Mouse (Mus musculus): ENCODE measurements around the gene Cyp4f39. TPM values are rescaled to one million over a fixed set of nuclear protein-coding genes. Genes with fewer than 3 reads are reported as not detected.
A peak's percentile ranks its signal among the peaks of the same experiment; 100 is the strongest.
"Not testable (repeated sequence)": the region's sequence is repeated elsewhere in the genome, so short reads cannot be mapped to it uniquely, and the experiment has no call there.

Gene Cyp4f39
- total RNA-seq, 2 experiments from 2014 or later = not detected

- DNase-seq (ENCODE audit: low spot score in 2 of 2) = no peak
- intact Hi-C loops (cut with DNase I) = no loop called here
Measured at GRCm38 (mm10) chr17:32468494-32468893, 16.0 kb downstream of the Cyp4f39 start.

- DNase-seq (ENCODE audit: low spot score in 2 of 2) = no peak
- intact Hi-C loops (cut with DNase I) = no loop called here
Measured at GRCm38 (mm10) chr17:32470795-32471194, 18.3 kb downstream of the Cyp4f39 start.

GRCm38 (mm10) chr17:32472176-32472575 lies 19.7 kb downstream of the Cyp4f39 start:
- DNase-seq (ENCODE audit: low spot score in 2 of 2) = no peak
- intact Hi-C loops (cut with DNase I) = no loop called here

- intact Hi-C loops (cut with DNase I) = no loop called here
- no peak for DNase-seq (ENCODE audit: low spot score in 2 of 2)
Measured at GRCm38 (mm10) chr17:32474954-32475560, 22.5 kb downstream of the Cyp4f39 start.

GRCm38 (mm10) chr17:32477204-32477603 lies 24.7 kb downstream of the Cyp4f39 start:
- intact Hi-C loops (cut with DNase I) = no loop called here
- DNase-seq (ENCODE audit: low spot score in 2 of 2) = no peak

- DNase-seq (ENCODE audit: low spot score in 2 of 2) = no peak
- intact Hi-C loops (cut with DNase I) = no loop called here
Measured at GRCm38 (mm10) chr17:32478727-32479126, 26.2 kb downstream of the Cyp4f39 start.

GRCm38 (mm10) chr17:32479554-32480506 lies 27.3 kb downstream of the Cyp4f39 start:
- intact Hi-C loops (cut with DNase I) = no loop called here
- no peak for DNase-seq (ENCODE audit: low spot score in 2 of 2)

- DNase-seq (ENCODE audit: low spot score in 2 of 2) = no peak
- intact Hi-C loops (cut with DNase I) = no loop called here
Measured at GRCm38 (mm10) chr17:32481766-32482165, 29.2 kb downstream of the Cyp4f39 start.

GRCm38 (mm10) chr17:32483200-32483599 lies 30.7 kb downstream of the Cyp4f39 start:
- intact Hi-C loops (cut with DNase I) = no loop called here
- DNase-seq (ENCODE audit: low spot score in 2 of 2) = peak; percentile 22 to 26

- intact Hi-C loops (cut with DNase I) = loop anchor here (5.0 to 10.0 kb wide), 2 partner anchors 105 to 458 kb away; partner anchors contain the start of genes Hsf2bp, Rrp1b and Wiz
- no peak for DNase-seq (ENCODE audit: low spot score in 2 of 2)
Measured at GRCm38 (mm10) chr17:32492349-32492980, 39.9 kb downstream of the Cyp4f39 start.

GRCm38 (mm10) chr17:32494601-32495000 lies 42.1 kb downstream of the Cyp4f39 start:
- intact Hi-C loops (cut with DNase I) = loop anchor here (2.0 to 10.0 kb wide), 3 partner anchors 107 to 460 kb away; partner anchors contain the start of genes Hsf2bp, Rrp1b and Wiz
- peak; percentile 46 to 48 for DNase-seq (ENCODE audit: low spot score in 2 of 2)

GRCm38 (mm10) chr17:32500511-32500910 lies 48.0 kb downstream of the Cyp4f39 start:
- DNase-seq (ENCODE audit: low spot score in 2 of 2); intact Hi-C loops (cut with DNase I): not testable (repeated sequence)

- DNase-seq (ENCODE audit: low spot score in 2 of 2) = no peak
- intact Hi-C loops (cut with DNase I) = no loop called here
Measured at GRCm38 (mm10) chr17:32501051-32501450, 48.5 kb downstream of the Cyp4f39 start.

- DNase-seq (ENCODE audit: low spot score in 2 of 2) = no peak
- intact Hi-C loops (cut with DNase I) = no loop called here
Measured at GRCm38 (mm10) chr17:32503111-32503510, 50.6 kb downstream of the Cyp4f39 start.

- intact Hi-C loops (cut with DNase I) = no loop called here
- no peak for DNase-seq (ENCODE audit: low spot score in 2 of 2)
Measured at GRCm38 (mm10) chr17:32505851-32506728, 53.6 kb downstream of the Cyp4f39 start, which contains the start of gene Cyp4f17. Cyp4f17 (plus strand) TSS chr17:32506050.

- intact Hi-C loops (cut with DNase I) = no loop called here
- no peak for DNase-seq (ENCODE audit: low spot score in 2 of 2)
Measured at GRCm38 (mm10) chr17:32506729-32507245, 54.3 kb downstream of the Cyp4f39 start.

GRCm38 (mm10) chr17:32516126-32516525 lies 63.6 kb downstream of the Cyp4f39 start:
- DNase-seq (ENCODE audit: low spot score in 2 of 2) = no peak
- intact Hi-C loops (cut with DNase I) = no loop called here

GRCm38 (mm10) chr17:32521981-32522380 lies 69.5 kb downstream of the Cyp4f39 start:
- intact Hi-C loops (cut with DNase I) = no loop called here
- DNase-seq (ENCODE audit: low spot score in 2 of 2) = no peak

- no peak for DNase-seq (ENCODE audit: low spot score in 2 of 2)
- intact Hi-C loops (cut with DNase I) = no loop called here
Measured at GRCm38 (mm10) chr17:32522386-32522785, 69.9 kb downstream of the Cyp4f39 start.

All from left cerebral cortex, postnatal 36 days (tissue).